Mouse (Mus musculus): Measurements from ENCODE around the gene Pah.

Gene Pah

GRCm38 (mm10) chr10:87508581-87508980, 13.0 kb upstream of the Pah start:
- DNase-seq = no peak

DNA sequence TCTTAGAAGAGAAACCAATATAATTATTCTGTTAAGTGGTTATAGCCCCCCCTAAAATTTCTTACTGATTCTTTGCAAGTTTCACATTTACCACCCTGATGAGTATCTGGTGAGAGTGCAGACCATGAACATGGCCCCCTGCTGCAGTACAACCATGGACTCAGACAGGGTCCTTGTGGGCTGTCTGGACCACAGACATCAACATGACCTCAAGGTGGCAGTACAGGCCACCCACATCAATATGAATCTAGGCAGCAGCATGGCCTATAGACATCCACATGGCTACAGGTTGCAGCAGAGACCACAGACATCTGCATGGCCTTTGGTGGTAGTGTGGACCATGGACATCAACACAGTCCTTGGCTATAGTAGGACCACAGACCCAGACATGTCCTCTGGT, 8.5 kb upstream of the Pah start:
- DNase-seq = peak; percentile 39

DNA sequence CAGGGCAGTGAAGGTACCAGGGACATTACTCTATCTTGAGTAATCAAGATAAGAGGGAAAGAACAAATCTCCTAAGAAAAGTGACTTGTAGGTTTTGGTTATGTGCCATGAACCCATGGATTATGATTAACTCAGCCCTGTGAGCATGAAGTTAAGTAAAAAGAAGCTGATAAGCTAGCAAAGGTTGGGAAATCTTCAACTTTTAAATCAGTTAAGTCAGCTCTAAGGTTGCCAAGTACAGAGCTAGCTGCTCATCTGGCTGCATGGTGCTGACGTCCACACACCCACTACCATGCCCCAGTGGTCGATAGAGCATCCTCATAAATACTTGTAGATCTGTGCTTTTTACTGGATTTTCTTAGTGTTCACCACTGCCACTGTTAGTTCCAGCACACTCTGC, 3.0 kb upstream of the Pah start:
- no peak for DNase-seq

DNA sequence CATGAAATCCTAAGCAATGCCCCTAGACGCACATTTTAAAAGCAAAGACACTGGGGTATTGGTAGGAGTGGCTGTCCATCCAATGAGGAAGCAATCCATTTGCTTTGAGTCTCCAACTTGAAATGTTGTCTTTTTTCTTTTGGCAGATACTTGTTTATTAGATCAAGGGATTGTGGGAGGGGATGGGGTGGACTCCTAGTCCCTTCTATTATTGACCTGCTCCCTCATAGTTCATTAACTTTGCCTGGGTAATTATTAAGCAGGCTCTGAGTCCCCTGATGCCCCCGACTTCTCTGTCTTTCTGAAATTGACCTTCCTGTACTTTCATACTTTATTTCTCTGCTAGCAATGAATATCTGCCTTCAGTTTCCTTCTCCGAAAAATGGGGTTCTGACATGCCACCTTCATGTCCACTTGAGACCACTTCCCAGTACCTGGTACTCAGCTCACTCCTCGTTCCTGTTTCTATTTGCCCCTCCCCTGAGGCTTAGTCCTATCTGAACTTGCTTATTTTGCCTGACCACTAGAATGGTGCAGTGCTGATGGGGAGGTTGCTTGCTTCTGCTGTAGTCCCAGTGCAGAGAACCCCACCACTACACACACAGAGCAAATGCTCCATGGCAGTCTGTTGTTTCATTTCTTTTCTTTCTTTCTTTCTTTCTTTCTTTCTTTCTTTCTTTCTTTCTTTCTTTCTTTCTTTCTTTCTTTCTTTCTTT, 1.0 kb upstream of the Pah start:
- peak; percentile 39 for DNase-seq

GRCm38 (mm10) chr10:87534172-87534571, 12.6 kb downstream of the Pah start:
- no peak for DNase-seq

DNA sequence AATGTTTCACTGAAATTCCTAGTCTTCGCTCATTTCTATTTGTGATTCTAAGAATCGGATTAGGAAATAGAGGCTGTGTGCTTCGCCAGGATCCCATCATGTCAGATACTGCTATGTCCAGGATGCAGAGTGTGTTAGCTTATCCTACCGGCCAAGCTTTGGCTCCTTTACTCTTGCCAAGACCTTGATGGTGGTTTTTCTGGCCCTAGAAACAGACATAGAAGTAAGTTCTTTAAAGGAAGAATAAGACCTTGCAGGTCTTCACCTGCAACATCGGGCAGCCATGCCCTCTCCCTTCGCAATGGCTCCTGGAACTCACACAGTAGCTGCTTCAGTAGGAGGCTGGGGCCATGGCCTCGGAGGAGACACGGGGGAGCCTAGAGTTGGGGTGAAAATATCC, 24.2 kb downstream of the Pah start:
- DNase-seq = no peak

GRCm38 (mm10) chr10:87546299-87547234, 25.0 kb downstream of the Pah start:
- DNase-seq = no peak

DNA sequence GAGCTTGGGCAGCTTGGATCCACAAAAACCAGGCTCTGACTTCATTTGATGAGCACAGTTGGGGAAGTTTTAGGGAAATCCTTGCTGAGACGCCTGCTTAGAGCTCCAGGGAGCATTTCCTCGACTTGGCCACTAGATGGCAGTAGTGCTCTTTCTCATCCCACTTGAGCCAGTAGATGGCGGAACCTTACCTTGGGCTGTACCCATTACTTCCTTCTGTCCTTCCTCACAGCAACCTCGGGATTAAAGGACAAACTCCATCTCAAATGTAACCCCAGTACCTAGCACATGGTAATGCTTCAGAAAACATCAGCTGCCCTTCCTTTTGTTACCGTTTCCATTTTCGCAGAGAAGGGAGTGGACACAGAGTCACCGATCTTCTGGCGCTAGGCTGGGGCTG, 31.1 kb downstream of the Pah start:
- DNase-seq = peak; percentile 44

- DNase-seq = no peak
Observed at GRCm38 (mm10) chr10:87556441-87556840, 34.8 kb downstream of the Pah start.

GRCm38 (mm10) chr10:87563818-87564217, 42.2 kb downstream of the Pah start:
- DNase-seq = no peak

DNA sequence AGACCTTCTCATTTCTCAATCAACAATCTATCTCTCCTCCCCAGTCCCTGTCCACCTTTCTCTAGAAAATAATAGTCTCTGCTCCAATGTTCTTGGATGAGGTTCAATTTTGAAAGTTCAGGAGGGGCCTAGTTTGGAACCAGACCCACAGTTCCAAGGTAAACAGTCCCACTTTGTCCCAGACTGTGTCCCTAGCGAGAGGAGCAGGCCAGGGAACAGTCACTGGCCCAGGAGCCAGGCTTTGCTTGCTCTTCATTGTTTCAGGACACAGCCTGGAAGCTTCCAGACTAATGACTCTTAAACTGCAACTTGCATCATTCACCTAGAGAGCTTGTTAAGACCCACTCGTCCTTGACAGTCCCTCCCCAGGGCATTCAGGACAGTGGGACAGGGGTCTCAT, 44.1 kb downstream of the Pah start:
- DNase-seq = no peak

GRCm38 (mm10) chr10:87572500-87572899, 50.9 kb downstream of the Pah start:
- DNase-seq = no peak

GRCm38 (mm10) chr10:87586696-87587095, 65.1 kb downstream of the Pah start:
- no peak for DNase-seq

GRCm38 (mm10) chr10:87593916-87594315, 72.3 kb downstream of the Pah start:
- no peak for DNase-seq

GRCm38 (mm10) chr10:87596361-87597074, 74.9 kb downstream of the Pah start:
- DNase-seq = peak; percentile 33

GRCm38 (mm10) chr10:87597075-87597677, 75.6 kb downstream of the Pah start:
- DNase-seq = no peak

GRCm38 (mm10) chr10:87602151-87602550, 80.6 kb downstream of the Pah start:
- no peak for DNase-seq

GRCm38 (mm10) chr10:87625196-87625595, 103.6 kb downstream of the Pah start:
- DNase-seq = no peak
